Mouse (Mus musculus): ENCODE data around the gene Vdac1.

The Vdac1 gene

GRCm38 (mm10) chr11:52360471-52361277 lies at the start of gene Vdac1:
Gene Vdac1 (plus strand): TSS chr11:52360860.
- DNase-seq (ENCODE audit: inconsistent ontology term) = peak; percentile 93

GRCm38 (mm10) chr11:52314102-52314793 lies 46.4 kb upstream of the Vdac1 start:
- DNase-seq (ENCODE audit: inconsistent ontology term) = no peak

- no peak for DNase-seq (ENCODE audit: inconsistent ontology term)
Measured at GRCm38 (mm10) chr11:52318445-52318844, 42.2 kb upstream of the Vdac1 start.

- DNase-seq (ENCODE audit: inconsistent ontology term) = no peak
Measured at GRCm38 (mm10) chr11:52319664-52320063, 41.0 kb upstream of the Vdac1 start.

GRCm38 (mm10) chr11:52320529-52320928 lies 40.1 kb upstream of the Vdac1 start:
- no peak for DNase-seq (ENCODE audit: inconsistent ontology term)

GRCm38 (mm10) chr11:52321540-52321939 lies 39.1 kb upstream of the Vdac1 start:
- DNase-seq (ENCODE audit: inconsistent ontology term) = no peak

GRCm38 (mm10) chr11:52324442-52325367 lies 36.0 kb upstream of the Vdac1 start:
- DNase-seq (ENCODE audit: inconsistent ontology term) = no peak

- no peak for DNase-seq (ENCODE audit: inconsistent ontology term)
Measured at GRCm38 (mm10) chr11:52327313-52327712, 33.3 kb upstream of the Vdac1 start.

- peak; percentile 95 for DNase-seq (ENCODE audit: inconsistent ontology term)
Measured at GRCm38 (mm10) chr11:52332421-52333118, 28.1 kb upstream of the Vdac1 start.

- DNase-seq (ENCODE audit: inconsistent ontology term) = peak; percentile 91
Measured at GRCm38 (mm10) chr11:52333616-52334015, 27.0 kb upstream of the Vdac1 start.

GRCm38 (mm10) chr11:52335263-52335662 lies 25.4 kb upstream of the Vdac1 start:
- no peak for DNase-seq (ENCODE audit: inconsistent ontology term)

GRCm38 (mm10) chr11:52335924-52336323 lies 24.7 kb upstream of the Vdac1 start:
- DNase-seq (ENCODE audit: inconsistent ontology term) = no peak

- peak; percentile 91 for DNase-seq (ENCODE audit: inconsistent ontology term)
Measured at GRCm38 (mm10) chr11:52337651-52338295, 22.9 kb upstream of the Vdac1 start.

GRCm38 (mm10) chr11:52338351-52338750 lies 22.3 kb upstream of the Vdac1 start:
- DNase-seq (ENCODE audit: inconsistent ontology term) = peak; percentile 67

- DNase-seq (ENCODE audit: inconsistent ontology term) = no peak
Measured at GRCm38 (mm10) chr11:52339098-52339497, 21.6 kb upstream of the Vdac1 start.

- DNase-seq (ENCODE audit: inconsistent ontology term) = no peak
Measured at GRCm38 (mm10) chr11:52339512-52339911, 21.1 kb upstream of the Vdac1 start.

GRCm38 (mm10) chr11:52340123-52340864 lies 20.4 kb upstream of the Vdac1 start:
- DNase-seq (ENCODE audit: inconsistent ontology term) = no peak

GRCm38 (mm10) chr11:52341001-52341400 lies 19.7 kb upstream of the Vdac1 start:
- peak; percentile 91 for DNase-seq (ENCODE audit: inconsistent ontology term)

- DNase-seq (ENCODE audit: inconsistent ontology term) = no peak
Measured at GRCm38 (mm10) chr11:52341476-52341875, 19.2 kb upstream of the Vdac1 start.

GRCm38 (mm10) chr11:52342296-52342695 lies 18.4 kb upstream of the Vdac1 start:
- no peak for DNase-seq (ENCODE audit: inconsistent ontology term)
